Mouse (Mus musculus): ENCODE data around the gene Arhgap6. TPM values are rescaled to one million over a fixed set of nuclear protein-coding genes. Genes with fewer than 3 reads are reported as not detected.

The Arhgap6 gene
- total and polyA plus RNA-seq, 3 experiments: 1.7 to 3.3 (median 2.8) TPM

- intact Hi-C loops (cut with DNase I): no loop called here
- no peak for DNase-seq
- TF ChIP-seq EP300 (IDR thresholded peaks at IDR 0.05; ENCODE audit: insufficient read depth, low read depth, low read length): no peak
- no peak for TF ChIP-seq POLR2A (IDR thresholded peaks at IDR 0.05; ENCODE audit: insufficient read depth, low read depth, low read length)
- TF ChIP-seq CTCF (IDR thresholded peaks at IDR 0.05): no peak
Measured at GRCm38 (mm10) chrX:169075020-169075419, 280.1 kb downstream of the Arhgap6 start.

GRCm38 (mm10) chrX:169081609-169082008 lies 286.7 kb downstream of the Arhgap6 start:
- DNase-seq: no peak
- Histone ChIP-seq H3K27me3 (ENCODE audit: control insufficient read depth, insufficient read depth, low read length) (no peaks in the 10 kb centered on the region), H3K79me2 (replicated peaks; ENCODE audit: control insufficient read depth, insufficient read depth, low read length) (no peaks in the 10 kb centered on the region), H3K4me3 (no peak overlapping the region), H3K27ac (no peak overlapping the region), H3K9ac (ENCODE audit: low read depth, low read length) (no peak overlapping the region), H3K4me1 (ENCODE audit: control insufficient read depth, insufficient read depth, low read length) (no peaks in the 10 kb centered on the region), H3K36me3 (ENCODE audit: control insufficient read depth, insufficient read depth, low read length) (no peaks in the 10 kb centered on the region)
- TF ChIP-seq CTCF (IDR thresholded peaks at IDR 0.05) (no peak), POLR2A (IDR thresholded peaks at IDR 0.05; ENCODE audit: insufficient read depth, low read depth, low read length) (no peak), EP300 (IDR thresholded peaks at IDR 0.05; ENCODE audit: insufficient read depth, low read depth, low read length) (no peak)
- intact Hi-C loops (cut with DNase I): loop anchor here (5.0 kb wide), 1 partner anchor 364 kb away; no protein-coding TSS in a partner anchor
- WGBS: 90% methylated on average over 3 of the region's 3 CpGs

More at GRCm38 (mm10) chrX:169075020-169075419, 280.1 kb downstream of the Arhgap6 start:
- no peak overlapping the region for H3K9ac ChIP-seq (ENCODE audit: low read depth, low read length)
- no peaks in the 10 kb centered on the region for H3K4me1 ChIP-seq (ENCODE audit: control insufficient read depth, insufficient read depth, low read length)
- H3K36me3 ChIP-seq (ENCODE audit: control insufficient read depth, insufficient read depth, low read length): no peaks in the 10 kb centered on the region
- H3K79me2 ChIP-seq (replicated peaks; ENCODE audit: control insufficient read depth, insufficient read depth, low read length): no peaks in the 10 kb centered on the region
- WGBS: 60% methylated on average over 2 of the region's 2 CpGs
- no peak overlapping the region for H3K27ac ChIP-seq
- no peak overlapping the region for H3K4me3 ChIP-seq
- no peaks in the 10 kb centered on the region for H3K27me3 ChIP-seq (ENCODE audit: control insufficient read depth, insufficient read depth, low read length)

- Histone ChIP-seq H3K4me3 (no peak overlapping the region), H3K27ac (no peak overlapping the region), H3K9ac (ENCODE audit: low read depth, low read length) (no peak overlapping the region), H3K4me1 (ENCODE audit: control insufficient read depth, insufficient read depth, low read length) (no peaks in the 10 kb centered on the region), H3K79me2 (replicated peaks; ENCODE audit: control insufficient read depth, insufficient read depth, low read length) (no peaks in the 10 kb centered on the region), H3K27me3 (ENCODE audit: control insufficient read depth, insufficient read depth, low read length) (no peaks in the 10 kb centered on the region), H3K36me3 (ENCODE audit: control insufficient read depth, insufficient read depth, low read length) (no peaks in the 10 kb centered on the region)
- peak; percentile 17 to 53 for DNase-seq
- intact Hi-C loops (cut with DNase I): loop anchor here (2.0 kb wide), 2 partner anchors 49 to 145 kb away; no protein-coding TSS in a partner anchor
- WGBS: 7% methylated on average over 5 of the region's 5 CpGs
- TF ChIP-seq POLR2A (IDR thresholded peaks at IDR 0.05; ENCODE audit: insufficient read depth, low read depth, low read length) (no peak), CTCF (IDR thresholded peaks at IDR 0.05) (peak; percentile 79), EP300 (IDR thresholded peaks at IDR 0.05; ENCODE audit: insufficient read depth, low read depth, low read length) (no peak)
Measured at GRCm38 (mm10) chrX:169085871-169086270, 291.0 kb downstream of the Arhgap6 start.

- intact Hi-C loops (cut with DNase I): no loop called here
- TF ChIP-seq CTCF (IDR thresholded peaks at IDR 0.05) (no peak), EP300 (IDR thresholded peaks at IDR 0.05; ENCODE audit: insufficient read depth, low read depth, low read length) (no peak), POLR2A (IDR thresholded peaks at IDR 0.05; ENCODE audit: insufficient read depth, low read depth, low read length) (no peak)
- Histone ChIP-seq H3K79me2 (replicated peaks; ENCODE audit: control insufficient read depth, insufficient read depth, low read length) (no peaks in the 10 kb centered on the region), H3K27ac (no peak overlapping the region; the same call in 1 of the 2 replicates), H3K27me3 (ENCODE audit: control insufficient read depth, insufficient read depth, low read length) (no peaks in the 10 kb centered on the region), H3K36me3 (ENCODE audit: control insufficient read depth, insufficient read depth, low read length) (no peaks in the 10 kb centered on the region), H3K4me1 (ENCODE audit: control insufficient read depth, insufficient read depth, low read length) (no peaks in the 10 kb centered on the region), H3K4me3 (no peak overlapping the region), H3K9ac (ENCODE audit: low read depth, low read length) (no peak overlapping the region)
- DNase-seq: no peak
- WGBS: 45% methylated on average over 2 of the region's 2 CpGs
Measured at GRCm38 (mm10) chrX:169089221-169089620, 294.3 kb downstream of the Arhgap6 start.

GRCm38 (mm10) chrX:169094601-169095000 lies 299.7 kb downstream of the Arhgap6 start:
- H3K27me3 ChIP-seq (ENCODE audit: control insufficient read depth, insufficient read depth, low read length): no peaks in the 10 kb centered on the region
- 60% methylated on average over 2 of the region's 2 CpGs for WGBS
- no peak for DNase-seq
- TF ChIP-seq CTCF (IDR thresholded peaks at IDR 0.05): no peak
- no peak for TF ChIP-seq EP300 (IDR thresholded peaks at IDR 0.05; ENCODE audit: insufficient read depth, low read depth, low read length)
- no peak for TF ChIP-seq POLR2A (IDR thresholded peaks at IDR 0.05; ENCODE audit: insufficient read depth, low read depth, low read length)
- no peaks in the 10 kb centered on the region for H3K79me2 ChIP-seq (replicated peaks; ENCODE audit: control insufficient read depth, insufficient read depth, low read length)
- H3K9ac ChIP-seq (ENCODE audit: low read depth, low read length): no peak overlapping the region
- no peak overlapping the region for H3K27ac ChIP-seq
- intact Hi-C loops (cut with DNase I): no loop called here
- H3K36me3 ChIP-seq (ENCODE audit: control insufficient read depth, insufficient read depth, low read length): no peaks in the 10 kb centered on the region
- H3K4me1 ChIP-seq (ENCODE audit: control insufficient read depth, insufficient read depth, low read length): no peaks in the 10 kb centered on the region
- no peak overlapping the region for H3K4me3 ChIP-seq

GRCm38 (mm10) chrX:169095584-169095983 lies 300.7 kb downstream of the Arhgap6 start:
- DNase-seq: no peak
- no peak overlapping the region for H3K27ac ChIP-seq
- H3K79me2 ChIP-seq (replicated peaks; ENCODE audit: control insufficient read depth, insufficient read depth, low read length): no peaks in the 10 kb centered on the region
- no peak overlapping the region for H3K4me3 ChIP-seq
- intact Hi-C loops (cut with DNase I): no loop called here
- no peaks in the 10 kb centered on the region for H3K27me3 ChIP-seq (ENCODE audit: control insufficient read depth, insufficient read depth, low read length)
- no peak for TF ChIP-seq CTCF (IDR thresholded peaks at IDR 0.05)
- TF ChIP-seq POLR2A (IDR thresholded peaks at IDR 0.05; ENCODE audit: insufficient read depth, low read depth, low read length): no peak
- TF ChIP-seq EP300 (IDR thresholded peaks at IDR 0.05; ENCODE audit: insufficient read depth, low read depth, low read length): no peak
- no peaks in the 10 kb centered on the region for H3K4me1 ChIP-seq (ENCODE audit: control insufficient read depth, insufficient read depth, low read length)
- no peaks in the 10 kb centered on the region for H3K36me3 ChIP-seq (ENCODE audit: control insufficient read depth, insufficient read depth, low read length)
- no peak overlapping the region for H3K9ac ChIP-seq (ENCODE audit: low read depth, low read length)

Measured in heart, adult 2 months (tissue).